Mouse (Mus musculus): Measurements from ENCODE around the gene Slc30a9.

- TF ChIP-seq ZC3H11A (IDR thresholded peaks at IDR 0.05; ENCODE audit: borderline replicate concordance, low read depth, low read length) (no peak), ZNF384 (IDR thresholded peaks at IDR 0.05; ENCODE audit: low read depth, low read length) (no peak), CHD2 (IDR thresholded peaks at IDR 0.05; ENCODE audit: low read depth, low read length) (no peak)
Measured at GRCm38 (mm10) chr5:67395211-67395851, 88.6 kb downstream of the Slc30a9 start.

Data from ES-E14 (cell line).